Mouse (Mus musculus): ENCODE measurements at regions not wholly inside any gene's neighbourhood (a gene's known extent, or its start where the extent isn't known, plus 50 kb on each side); places are given as distances from the start of the nearest gene placed in this dataset.
"Not testable (repeated sequence)": the region's sequence is repeated elsewhere in the genome, so short reads cannot be mapped to it uniquely, and the experiment has no call there.

DNA sequence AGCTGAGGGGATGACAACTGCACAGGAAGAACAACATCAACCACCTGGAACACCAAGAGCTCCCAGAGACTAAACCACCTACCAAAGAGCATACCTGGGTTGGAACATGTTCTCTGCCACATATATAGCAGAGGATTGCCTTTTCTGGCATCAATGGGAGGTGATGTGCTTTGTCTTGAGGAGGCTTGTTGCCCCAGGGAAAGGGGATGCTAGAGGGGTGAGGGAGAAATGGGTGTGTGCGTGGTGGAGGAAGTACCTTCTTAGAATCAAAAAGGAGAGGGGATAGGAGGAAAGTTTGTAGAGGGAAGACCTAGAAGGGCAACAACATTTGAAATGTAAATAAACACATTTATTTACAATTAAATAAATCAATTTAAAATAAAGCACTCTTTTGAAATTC is 358.5 kb upstream of the Pfkp start:
- Histone ChIP-seq H3K27me3 (ENCODE audit: insufficient read depth, low read length) (no peaks in the 10 kb centered on the region), H3K4me2 (replicated peaks; ENCODE audit: low read depth, low read length) (no peak overlapping the region), H3K27ac (ENCODE audit: low read length) (no peak overlapping the region), H3K9ac (replicated peaks; ENCODE audit: low read length) (no peak overlapping the region), H3K4me3 (ENCODE audit: low read length) (no peak overlapping the region), H3K36me3 (ENCODE audit: insufficient read depth, low read length) (no peaks in the 10 kb centered on the region), H3K9me3 (ENCODE audit: low read length) (no peaks in the 10 kb centered on the region), H3K4me1 (ENCODE audit: insufficient read depth, low read length) (no peaks in the 10 kb centered on the region)
- WGBS: 50% methylated on average over 1 of the region's 1 CpGs
- ATAC-seq (ENCODE audit: low FRiP score, low TSS enrichment): no peak

DNA sequence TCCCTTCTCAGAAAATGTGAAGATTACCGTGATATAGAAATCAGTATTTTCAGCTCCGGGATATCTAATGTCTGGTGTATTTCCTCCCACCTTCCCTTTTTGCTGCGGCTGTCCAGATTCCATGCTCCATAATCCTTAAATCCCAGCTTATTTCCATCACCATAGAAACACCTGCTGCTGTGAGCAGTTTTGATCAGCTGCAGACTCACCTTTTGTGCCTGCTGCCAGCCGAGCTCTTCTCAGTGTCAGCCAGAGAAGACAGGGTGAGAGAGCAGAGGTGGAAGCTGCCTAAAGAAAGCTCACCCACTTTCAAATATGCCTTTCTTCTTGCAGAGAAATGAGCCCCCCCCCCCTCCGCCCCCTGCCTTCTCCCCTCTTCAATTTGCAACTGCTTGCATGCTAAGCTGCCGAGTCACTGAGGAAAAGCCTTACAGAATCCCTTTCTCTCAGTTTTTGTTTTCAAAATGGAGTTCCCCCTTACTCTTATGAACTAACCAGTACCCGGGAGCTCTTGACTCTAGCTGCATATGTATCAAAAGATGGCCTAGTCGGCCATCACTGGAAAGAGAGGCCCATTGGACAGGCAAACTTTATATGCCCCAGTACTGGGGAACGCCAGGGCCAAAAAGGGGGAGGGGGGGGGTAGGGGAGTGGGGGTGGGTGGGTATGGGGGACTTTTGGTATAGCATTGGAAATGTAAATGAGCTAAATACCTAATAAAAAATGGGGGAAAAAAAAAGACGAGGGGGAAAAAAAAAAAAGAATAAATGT is 350.1 kb upstream of the Pfkp start:
- not testable (repeated sequence) for H3K27me3 ChIP-seq (ENCODE audit: insufficient read depth, low read length); H3K9me3 ChIP-seq (ENCODE audit: low read length); H3K4me3 ChIP-seq (ENCODE audit: low read length); H3K9ac ChIP-seq (replicated peaks; ENCODE audit: low read length); ATAC-seq (ENCODE audit: low FRiP score, low TSS enrichment); H3K36me3 ChIP-seq (ENCODE audit: insufficient read depth, low read length); H3K4me2 ChIP-seq (replicated peaks; ENCODE audit: low read depth, low read length); H3K27ac ChIP-seq (ENCODE audit: low read length); H3K4me1 ChIP-seq (ENCODE audit: insufficient read depth, low read length)
- 67% methylated on average over 10 of the region's 10 CpGs for WGBS

GRCm38 (mm10) chr13:6998094-6998493 is 349.5 kb upstream of the Pfkp start:
- Histone ChIP-seq H3K9ac (replicated peaks; ENCODE audit: low read length) (no peak overlapping the region), H3K4me3 (ENCODE audit: low read length) (no peak overlapping the region), H3K4me2 (replicated peaks; ENCODE audit: low read depth, low read length) (no peak overlapping the region), H3K4me1 (ENCODE audit: insufficient read depth, low read length) (no peaks in the 10 kb centered on the region), H3K36me3 (ENCODE audit: insufficient read depth, low read length) (no peaks in the 10 kb centered on the region), H3K9me3 (ENCODE audit: low read length) (no peaks in the 10 kb centered on the region), H3K27me3 (ENCODE audit: insufficient read depth, low read length) (no peaks in the 10 kb centered on the region), H3K27ac (ENCODE audit: low read length) (no peak overlapping the region)
- WGBS: 84% methylated on average over 9 of the region's 9 CpGs
- ATAC-seq (ENCODE audit: low FRiP score, low TSS enrichment): no peak

- no peak overlapping the region for H3K4me3 ChIP-seq (ENCODE audit: low read length)
- H3K27me3 ChIP-seq (ENCODE audit: insufficient read depth, low read length): no peaks in the 10 kb centered on the region
- no peak overlapping the region for H3K9ac ChIP-seq (replicated peaks; ENCODE audit: low read length)
- H3K27ac ChIP-seq (ENCODE audit: low read length): no peak overlapping the region
- H3K4me1 ChIP-seq (ENCODE audit: insufficient read depth, low read length): no peaks in the 10 kb centered on the region
- 59% methylated on average over 12 of the region's 12 CpGs for WGBS
- no peak for ATAC-seq (ENCODE audit: low FRiP score, low TSS enrichment)
- H3K4me2 ChIP-seq (replicated peaks; ENCODE audit: low read depth, low read length): no peak overlapping the region
- H3K9me3 ChIP-seq (ENCODE audit: low read length): no peaks in the 10 kb centered on the region
- no peaks in the 10 kb centered on the region for H3K36me3 ChIP-seq (ENCODE audit: insufficient read depth, low read length)
Observed at GRCm38 (mm10) chr13:6992323-6992994, 343.9 kb upstream of the Pfkp start.

DNA sequence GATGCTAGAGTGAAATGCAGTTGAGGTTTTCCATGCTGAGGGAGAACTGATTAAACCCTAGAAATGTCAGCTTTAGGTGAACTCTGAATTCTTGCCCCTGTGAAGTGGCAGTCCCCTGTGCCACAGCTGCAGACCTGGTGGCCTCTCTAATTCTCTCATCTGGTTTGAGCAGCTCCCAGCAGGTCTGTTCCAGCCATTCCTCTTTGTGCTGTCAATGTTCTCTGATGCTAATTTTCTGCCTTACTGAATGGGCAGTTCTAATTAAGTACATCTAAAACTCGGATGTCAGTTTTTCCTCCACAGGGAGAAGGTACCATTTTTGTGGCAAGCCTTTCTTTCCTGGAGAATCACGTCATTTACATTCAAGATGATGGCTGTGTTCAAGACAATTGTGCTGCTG is 343.1 kb upstream of the Pfkp start:
- Histone ChIP-seq H3K36me3 (ENCODE audit: insufficient read depth, low read length) (no peaks in the 10 kb centered on the region), H3K27me3 (ENCODE audit: insufficient read depth, low read length) (no peaks in the 10 kb centered on the region)
- no peak for ATAC-seq (ENCODE audit: low FRiP score, low TSS enrichment)

DNA sequence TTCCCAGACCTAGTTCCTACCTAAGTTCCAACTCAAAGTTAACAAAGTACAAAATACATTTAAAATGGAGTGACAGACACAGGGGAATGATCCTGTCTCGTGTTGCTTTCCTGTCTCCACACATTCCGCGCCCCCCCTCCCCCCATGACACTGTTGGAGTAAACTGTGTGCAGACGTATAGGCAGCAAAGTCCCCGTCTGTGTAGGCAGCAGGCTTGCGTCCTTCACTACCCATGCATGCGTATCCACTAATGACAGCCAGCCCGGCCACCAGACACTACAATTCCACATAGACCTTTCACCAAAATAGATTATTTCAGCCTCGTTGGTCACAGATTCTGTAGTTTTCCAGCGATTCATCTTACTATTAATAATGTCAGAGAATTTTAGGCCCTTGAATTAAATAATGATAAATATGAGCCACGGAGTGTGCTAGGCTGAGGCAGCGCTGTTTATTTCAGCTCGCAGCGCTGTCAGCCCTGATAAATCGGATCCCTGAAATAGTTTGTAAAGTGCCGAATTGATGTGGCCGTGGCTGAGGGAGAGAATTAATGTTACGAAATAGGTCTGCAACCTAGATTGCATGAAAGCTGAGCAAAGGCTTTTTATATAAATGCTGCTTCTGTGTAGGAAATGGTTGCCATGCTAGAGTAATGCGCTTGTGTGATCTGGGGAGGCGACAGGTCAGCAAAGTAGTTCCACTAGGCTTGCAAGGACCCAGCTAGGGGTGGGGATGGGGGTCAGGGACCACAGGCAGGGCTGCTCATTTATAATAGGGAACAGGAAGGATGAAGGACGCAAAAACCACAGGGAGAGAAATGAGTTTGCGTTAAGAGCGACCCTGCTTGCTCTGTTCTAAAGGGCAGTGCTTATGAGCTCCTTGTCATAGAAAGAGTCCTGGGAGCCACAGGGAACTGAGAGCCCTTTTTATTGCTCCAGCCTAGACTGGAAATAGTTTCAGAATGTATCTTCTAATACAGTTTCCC is 336.7 kb upstream of the Pfkp start:
- ATAC-seq (ENCODE audit: low FRiP score, low TSS enrichment): 0 out of 2 replicates have a peak, but pooled peaks have one; percentile 61
- Histone ChIP-seq H3K9ac (replicated peaks; ENCODE audit: low read length) (no peak overlapping the region), H3K4me1 (ENCODE audit: insufficient read depth, low read length) (no peaks in the 10 kb centered on the region), H3K36me3 (ENCODE audit: insufficient read depth, low read length) (no peaks in the 10 kb centered on the region), H3K4me2 (replicated peaks; ENCODE audit: low read depth, low read length) (no peak overlapping the region), H3K27me3 (ENCODE audit: insufficient read depth, low read length) (no peaks in the 10 kb centered on the region), H3K27ac (ENCODE audit: low read length) (no peak overlapping the region), H3K9me3 (ENCODE audit: low read length) (no peaks in the 10 kb centered on the region), H3K4me3 (ENCODE audit: low read length) (no peak overlapping the region)
- 66% methylated on average over 23 of the region's 23 CpGs for WGBS

More for the DNA sequence above, 343.1 kb upstream of the Pfkp start:
- 44% methylated on average over 2 of the region's 2 CpGs for WGBS
- H3K4me1 ChIP-seq (ENCODE audit: insufficient read depth, low read length): no peaks in the 10 kb centered on the region
- no peaks in the 10 kb centered on the region for H3K9me3 ChIP-seq (ENCODE audit: low read length)
- H3K4me2 ChIP-seq (replicated peaks; ENCODE audit: low read depth, low read length): no peak overlapping the region
- no peak overlapping the region for H3K27ac ChIP-seq (ENCODE audit: low read length)
- H3K4me3 ChIP-seq (ENCODE audit: low read length): no peak overlapping the region
- H3K9ac ChIP-seq (replicated peaks; ENCODE audit: low read length): no peak overlapping the region

GRCm38 (mm10) chr13:6955713-6956112 is 307.1 kb upstream of the Pfkp start:
- Histone ChIP-seq H3K4me1 (ENCODE audit: insufficient read depth, low read length) (no peaks in the 10 kb centered on the region), H3K27ac (ENCODE audit: low read length) (no peak overlapping the region), H3K4me2 (replicated peaks; ENCODE audit: low read depth, low read length) (no peak overlapping the region), H3K36me3 (ENCODE audit: insufficient read depth, low read length) (no peaks in the 10 kb centered on the region), H3K27me3 (ENCODE audit: insufficient read depth, low read length) (no peaks in the 10 kb centered on the region), H3K9me3 (ENCODE audit: low read length) (no peaks in the 10 kb centered on the region), H3K9ac (replicated peaks; ENCODE audit: low read length) (no peak overlapping the region), H3K4me3 (ENCODE audit: low read length) (no peak overlapping the region)
- ATAC-seq (ENCODE audit: low FRiP score, low TSS enrichment): peak; percentile 84; the same call in 1 of the 2 replicates
- WGBS: 58% methylated on average over 3 of the region's 3 CpGs

DNA sequence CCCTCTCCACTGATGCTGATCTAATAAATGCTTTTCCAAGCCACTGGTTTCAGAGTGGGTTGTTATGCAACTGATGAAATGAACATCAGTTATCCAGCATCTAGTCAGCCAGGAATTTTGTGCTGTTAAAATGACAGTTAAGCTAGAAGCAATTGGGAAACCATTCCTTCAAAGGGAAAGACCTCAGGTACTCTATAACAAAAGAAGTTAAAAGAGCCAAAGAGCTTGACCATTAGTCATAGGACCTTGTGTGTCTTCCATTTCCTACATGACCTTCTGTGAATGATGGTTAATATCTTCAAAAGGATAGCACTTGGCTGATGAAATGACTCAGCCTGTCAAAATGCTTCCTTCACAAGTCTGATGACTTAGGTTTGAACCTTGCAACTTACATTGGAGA is 275.6 kb upstream of the Pfkp start:
- Histone ChIP-seq H3K4me1 (ENCODE audit: insufficient read depth, low read length) (no peaks in the 10 kb centered on the region), H3K4me2 (replicated peaks; ENCODE audit: low read depth, low read length) (no peak overlapping the region), H3K9ac (replicated peaks; ENCODE audit: low read length) (no peak overlapping the region), H3K36me3 (ENCODE audit: insufficient read depth, low read length) (no peaks in the 10 kb centered on the region), H3K27ac (ENCODE audit: low read length) (no peak overlapping the region), H3K9me3 (ENCODE audit: low read length) (no peaks in the 10 kb centered on the region), H3K27me3 (ENCODE audit: insufficient read depth, low read length) (no peaks in the 10 kb centered on the region), H3K4me3 (ENCODE audit: low read length) (no peak overlapping the region)
- ATAC-seq (ENCODE audit: low FRiP score, low TSS enrichment): no peak

GRCm38 (mm10) chr13:6922357-6922721 is 273.8 kb upstream of the Pfkp start:
- H3K4me2 ChIP-seq (replicated peaks; ENCODE audit: low read depth, low read length): no peak overlapping the region
- H3K4me3 ChIP-seq (ENCODE audit: low read length): no peak overlapping the region
- WGBS: 53% methylated on average over 2 of the region's 2 CpGs
- no peak overlapping the region for H3K9ac ChIP-seq (replicated peaks; ENCODE audit: low read length)
- ATAC-seq (ENCODE audit: low FRiP score, low TSS enrichment): no peak
- H3K4me1 ChIP-seq (ENCODE audit: insufficient read depth, low read length): no peaks in the 10 kb centered on the region
- no peaks in the 10 kb centered on the region for H3K36me3 ChIP-seq (ENCODE audit: insufficient read depth, low read length)
- H3K9me3 ChIP-seq (ENCODE audit: low read length): no peaks in the 10 kb centered on the region
- H3K27ac ChIP-seq (ENCODE audit: low read length): no peak overlapping the region
- H3K27me3 ChIP-seq (ENCODE audit: insufficient read depth, low read length): no peaks in the 10 kb centered on the region

All from kidney, embryonic 16.5 days (tissue).